Mouse (Mus musculus): ENCODE results near the gene Celf2.

Gene Celf2

DNA sequence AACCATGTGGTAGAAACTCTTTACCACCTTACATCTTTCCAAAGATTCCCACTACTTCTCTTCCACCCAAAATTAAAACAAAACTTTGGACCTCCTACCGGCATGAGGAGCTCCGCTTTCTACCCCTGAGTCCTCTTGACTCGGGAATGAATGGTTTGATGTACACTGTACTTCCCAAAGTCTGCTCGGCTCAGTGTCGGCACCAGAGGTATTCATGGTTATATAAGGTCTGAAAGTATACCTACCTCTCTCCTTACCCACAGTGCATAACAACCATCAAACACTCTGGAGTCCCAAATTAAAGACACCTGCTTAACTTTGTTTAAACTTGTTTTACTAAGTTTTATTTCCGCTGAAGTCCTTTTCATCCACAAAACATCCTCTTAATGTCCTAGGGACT lies 679.3 kb downstream of the Celf2 start:
- DNase-seq = no peak

- no peak for DNase-seq
These were observed 681.8 kb downstream of the Celf2 start for GRCm38 (mm10) chr2:6827583-6827982.

GRCm38 (mm10) chr2:6823021-6823420 lies 686.3 kb downstream of the Celf2 start:
- DNase-seq = no peak

DNA sequence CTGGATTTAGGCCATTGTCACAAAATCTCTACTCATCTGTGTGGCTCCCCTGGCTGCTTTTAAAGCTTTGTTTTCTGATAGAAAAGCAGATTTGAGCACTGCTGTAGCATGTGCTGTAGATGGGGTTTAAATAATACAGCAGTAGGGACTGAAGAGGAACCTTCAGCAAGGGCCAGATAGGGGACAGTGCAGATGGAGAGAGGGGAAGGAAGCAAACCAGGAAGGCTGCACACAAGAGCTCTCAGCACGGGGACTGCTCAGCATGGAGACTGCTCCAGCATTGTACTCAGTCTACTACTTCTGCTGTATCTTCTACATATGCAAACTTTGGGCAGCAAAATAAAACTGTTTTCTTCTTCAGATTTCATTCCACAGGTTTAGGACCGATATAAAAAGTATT lies 687.8 kb downstream of the Celf2 start:
- no peak for DNase-seq

DNA sequence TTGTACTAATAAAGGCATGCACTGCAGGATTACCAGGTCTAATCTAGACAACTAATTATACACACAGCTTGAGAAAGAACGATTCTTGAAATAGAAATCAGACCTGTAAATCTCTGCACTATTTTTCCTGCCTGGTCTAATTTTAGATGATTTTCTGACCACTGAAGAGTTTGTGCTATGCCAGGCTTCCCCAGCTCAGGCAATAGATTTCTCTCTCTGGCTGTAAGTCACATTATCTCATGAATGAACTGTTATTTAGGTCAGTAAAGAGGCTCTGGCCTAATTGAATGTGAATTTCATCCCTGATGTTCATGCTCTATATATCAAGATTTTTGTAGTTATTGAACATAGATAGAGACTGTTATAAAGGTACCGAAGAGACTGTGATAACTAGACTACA lies 694.1 kb downstream of the Celf2 start:
- no peak for DNase-seq

DNA sequence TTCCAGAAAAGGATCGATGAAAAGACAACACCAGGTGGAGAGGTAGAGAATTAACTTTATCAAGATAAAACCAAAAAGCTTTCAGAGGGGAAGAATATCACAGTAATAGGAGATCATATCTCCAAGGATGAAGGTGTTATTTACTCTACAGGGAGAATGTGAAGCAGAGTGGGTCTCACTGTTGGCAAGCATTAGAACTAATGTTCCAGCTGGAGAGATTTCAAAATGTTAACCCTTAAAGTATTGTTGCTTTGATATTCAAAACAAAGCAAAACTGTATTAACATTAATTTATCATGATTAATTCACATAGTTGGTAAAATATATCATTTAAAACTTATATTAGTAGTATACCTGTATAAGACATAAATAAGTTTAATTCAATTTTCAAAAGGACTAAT lies 700.6 kb downstream of the Celf2 start:
- no peak for DNase-seq

DNA sequence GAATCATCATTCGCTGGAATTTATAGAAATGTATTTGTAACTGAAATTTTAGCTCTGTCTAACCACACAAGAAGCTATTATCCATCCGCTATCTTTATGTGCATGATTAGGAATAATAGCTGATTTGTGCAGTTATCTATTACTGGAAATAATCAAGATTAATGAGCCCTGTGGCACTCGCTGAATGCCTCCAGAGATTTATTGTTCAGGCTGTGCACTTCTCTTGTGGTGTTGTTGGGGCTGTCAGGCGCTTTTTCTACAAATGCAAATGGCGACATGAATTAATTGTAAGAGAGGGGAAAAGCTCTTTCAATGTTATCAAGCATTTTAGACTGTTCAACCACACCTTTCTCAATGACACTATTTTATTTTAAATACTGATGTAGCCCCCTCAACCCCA lies 712.6 kb downstream of the Celf2 start:
- no peak for DNase-seq

DNA sequence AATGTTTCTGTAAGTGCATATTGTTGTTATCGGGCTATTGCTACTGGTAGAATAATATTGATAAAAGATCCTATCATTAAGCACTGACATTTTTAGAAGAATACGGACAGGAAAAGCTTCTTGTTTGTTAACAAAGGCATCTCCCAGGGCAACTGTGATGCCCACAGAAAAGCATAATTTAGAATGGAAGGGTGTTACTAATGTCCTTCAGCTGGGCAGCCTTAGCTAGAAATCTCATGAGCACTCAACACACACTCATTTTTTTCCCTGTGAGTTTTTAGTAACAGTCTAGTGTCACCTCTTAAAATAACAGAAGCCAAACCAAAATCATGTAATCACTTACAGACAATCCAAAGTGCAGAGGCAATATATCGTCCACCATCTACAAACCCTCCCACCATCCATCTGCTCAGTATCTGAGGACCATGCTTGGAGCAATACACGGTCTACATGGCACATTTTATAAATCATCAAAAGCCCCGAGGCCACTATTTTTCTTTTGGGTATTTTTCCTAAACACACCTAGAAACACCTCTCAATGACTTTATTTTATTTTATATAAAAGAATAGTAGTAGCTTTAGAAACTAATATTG lies 713.3 kb downstream of the Celf2 start:
- no peak for DNase-seq

- DNase-seq = no peak
These were observed 714.5 kb downstream of the Celf2 start for GRCm38 (mm10) chr2:6794858-6795257.

DNA sequence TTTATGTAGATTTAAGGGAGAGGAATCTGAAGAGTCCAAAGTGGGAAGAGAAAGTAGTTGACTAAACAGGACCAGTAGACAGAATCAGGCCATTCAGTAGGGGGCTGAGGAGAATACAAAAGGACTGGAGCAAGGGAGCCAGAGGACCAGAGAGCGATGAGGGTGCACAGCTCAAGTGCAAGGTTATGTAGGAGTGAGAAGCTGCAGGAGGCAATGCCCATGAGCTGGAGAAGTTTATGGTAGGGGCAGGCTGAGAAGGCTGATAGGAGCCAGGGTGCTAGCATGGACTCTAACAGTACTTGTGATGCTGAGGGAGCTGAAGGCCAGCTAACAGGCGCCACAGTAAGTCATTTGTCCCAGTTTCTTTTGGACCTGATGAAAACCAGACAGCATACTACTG lies 718.5 kb downstream of the Celf2 start:
- no peak for DNase-seq

DNA sequence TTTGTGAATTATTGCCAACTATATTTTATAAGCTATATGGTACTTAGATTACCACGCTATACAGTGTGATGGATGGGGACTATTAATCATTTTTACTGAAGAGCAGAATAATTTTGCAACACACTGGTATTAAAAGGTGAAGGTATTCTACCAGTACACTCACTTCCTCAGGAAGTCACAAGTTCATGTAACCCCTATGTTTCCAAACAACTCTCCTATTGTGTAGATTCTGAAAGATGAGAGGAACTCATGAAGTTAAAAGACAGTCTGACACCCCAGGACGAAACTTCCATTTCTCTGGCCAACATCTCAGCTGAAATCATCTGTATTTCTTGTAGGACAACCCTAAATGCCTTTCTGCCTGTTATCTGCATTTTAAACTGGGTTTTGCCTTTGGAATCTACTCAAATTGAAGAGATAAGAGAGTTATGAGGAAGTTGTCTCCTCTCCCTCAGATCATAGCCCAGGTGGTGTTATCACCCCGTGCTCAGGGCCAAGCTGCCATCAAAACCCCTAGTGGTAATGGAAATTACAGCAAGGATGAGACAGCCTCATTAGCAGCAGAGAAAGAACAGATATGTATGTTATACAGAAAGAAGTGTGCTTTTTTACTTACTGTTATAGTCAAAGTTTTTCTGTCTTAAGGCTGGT lies 722.7 kb downstream of the Celf2 start:
- no peak for DNase-seq

GRCm38 (mm10) chr2:6770214-6770613 lies 739.1 kb downstream of the Celf2 start:
- no peak for DNase-seq

- DNase-seq = no peak
These were observed 747.0 kb downstream of the Celf2 start for GRCm38 (mm10) chr2:6762381-6762780.

DNA sequence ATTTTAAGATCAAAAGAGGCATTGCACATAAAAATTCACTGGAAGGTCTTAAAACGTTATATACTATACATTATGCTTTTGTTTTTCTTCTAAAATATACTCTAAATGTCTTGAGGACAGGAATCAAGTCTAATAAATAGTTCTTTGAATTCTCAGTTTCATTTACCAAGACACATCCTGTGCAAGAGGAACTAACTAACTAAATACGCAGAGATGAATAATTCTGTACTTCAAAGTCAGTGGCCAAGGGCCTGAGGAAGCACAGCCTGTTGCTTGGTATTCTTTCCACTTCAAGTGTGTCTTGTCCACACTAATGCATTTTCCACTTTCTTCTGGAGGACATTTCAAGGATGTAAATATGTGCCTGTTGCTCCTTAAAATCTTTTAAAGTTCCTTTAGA lies 766.2 kb downstream of the Celf2 start:
- no peak for DNase-seq

DNA sequence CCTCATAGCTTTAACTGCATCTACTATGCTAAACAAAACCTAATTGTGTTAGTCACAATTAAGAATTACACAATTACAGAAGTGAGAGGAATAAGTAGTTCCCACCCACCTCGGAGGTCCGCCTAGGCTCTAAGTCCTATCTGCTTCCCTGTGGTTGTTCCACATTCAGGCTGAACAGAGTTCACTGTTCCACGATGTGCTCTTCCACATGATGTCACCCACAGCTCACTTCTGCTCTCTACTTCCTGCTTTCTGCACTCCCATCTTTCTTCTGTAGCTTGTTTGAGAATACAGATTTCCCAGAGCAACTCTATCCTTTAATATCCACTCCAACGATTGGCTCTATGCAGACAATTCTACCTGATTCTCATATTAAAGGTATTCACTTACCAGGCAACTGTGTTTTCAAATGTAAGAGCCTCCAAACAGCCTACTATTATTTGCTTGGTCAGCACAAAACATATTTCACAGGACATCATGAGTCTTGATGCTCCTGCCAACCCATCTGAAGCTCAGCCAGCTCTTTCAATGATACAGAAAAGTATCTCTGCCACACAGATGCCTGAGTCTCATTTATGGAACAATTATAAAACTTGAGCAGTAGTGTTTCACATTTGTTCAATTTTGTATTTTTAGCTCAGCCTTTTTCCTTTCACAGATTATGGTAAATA lies 769.2 kb downstream of the Celf2 start:
- DNase-seq = no peak

DNA sequence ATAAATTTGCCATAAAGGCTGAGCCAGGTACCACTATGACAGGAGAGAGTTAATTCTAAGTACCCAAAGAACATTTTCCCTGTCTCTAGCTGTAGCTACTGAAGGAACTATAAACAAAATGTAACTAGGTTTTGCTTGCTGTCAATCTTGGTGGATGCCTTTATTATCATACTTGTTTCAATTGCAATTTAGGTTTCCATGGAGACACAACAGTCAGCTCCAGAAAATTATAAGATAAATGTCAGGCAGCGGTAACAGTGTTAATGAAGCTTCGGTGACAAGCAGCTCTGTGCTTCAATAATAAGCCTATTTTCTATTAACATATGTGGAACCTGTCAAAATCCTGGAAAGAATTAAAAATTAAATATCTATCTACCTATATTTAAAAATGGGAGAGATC lies 777.3 kb downstream of the Celf2 start:
- DNase-seq = no peak

GRCm38 (mm10) chr2:6730860-6731259 lies 778.5 kb downstream of the Celf2 start:
- DNase-seq = no peak

- DNase-seq = no peak
These were observed 779.4 kb downstream of the Celf2 start for GRCm38 (mm10) chr2:6729984-6730383.

- no peak for DNase-seq
These were observed 780.5 kb downstream of the Celf2 start for GRCm38 (mm10) chr2:6728840-6729252.

DNA sequence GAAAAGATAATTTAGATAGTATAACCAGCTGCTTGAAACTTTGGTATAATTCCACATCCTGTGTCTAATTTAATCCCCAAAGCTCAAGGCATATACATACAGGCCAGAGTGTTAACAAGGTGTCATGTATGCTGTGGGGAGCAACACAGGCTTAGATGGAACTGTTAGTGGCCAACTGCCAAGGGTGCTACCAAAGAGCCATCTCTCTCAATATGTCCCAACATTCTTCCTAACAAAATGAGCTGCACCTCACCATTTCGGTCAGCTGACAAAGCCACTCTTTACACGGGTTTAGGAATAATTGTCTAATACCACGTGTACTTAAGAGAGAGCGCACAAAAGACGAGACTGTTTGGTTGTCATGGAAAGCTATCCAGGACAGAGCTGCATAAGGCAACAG lies 782.0 kb downstream of the Celf2 start:
- no peak for DNase-seq

GRCm38 (mm10) chr2:6726071-6726470 lies 783.3 kb downstream of the Celf2 start:
- peak; percentile 27 for DNase-seq

GRCm38 (mm10) chr2:6723602-6724001 lies 785.8 kb downstream of the Celf2 start:
- no peak for DNase-seq

GRCm38 (mm10) chr2:6721460-6722401 lies 787.6 kb downstream of the Celf2 start:
- DNase-seq = peak; percentile 32

Data from lung, postnatal 10 days (tissue).